Mouse (Mus musculus) adrenal gland, postnatal 14 days (tissue): ENCODE data around the gene Rab21. TPM values are rescaled to one million over a fixed set of nuclear protein-coding genes. Genes with fewer than 3 reads are reported as not detected.

ENCODE experiments used
- DNase-seq: peaks from one replicate; pipeline ENCODE4 v3.0.0; 2021; ENCODE audit warnings: mixed read lengths
- long read RNA-seq, 2 experiments: library from polyadenylated mRNA; stranded (forward); transcript quantifications; one replicate each; pipeline ENCODE4 v2.0.0; 2021
- total RNA-seq: library from RNA; stranded (reverse); gene quantifications from 2 replicates; pipeline ENCODE4 v1.2.3, GENCODE M21; 2021

Gene Rab21
- total RNA-seq = 53.6 and 53.8 TPM in 2 replicates
- long read RNA-seq, experiment 1, full-length matches to known transcripts = 133 of 152 reads
- long read RNA-seq, experiment 1, partial matches to known transcripts = 12 of 152 reads
- long read RNA-seq, experiment 1, other reads (novel, unspliced or antisense) = 7 of 152 reads
- long read RNA-seq, experiment 2, full-length matches to known transcripts = 102 of 117 reads
- long read RNA-seq, experiment 2, partial matches to known transcripts = 14 of 117 reads
- long read RNA-seq, experiment 2, other reads (novel, unspliced or antisense) = 1 of 117 reads

DNA sequence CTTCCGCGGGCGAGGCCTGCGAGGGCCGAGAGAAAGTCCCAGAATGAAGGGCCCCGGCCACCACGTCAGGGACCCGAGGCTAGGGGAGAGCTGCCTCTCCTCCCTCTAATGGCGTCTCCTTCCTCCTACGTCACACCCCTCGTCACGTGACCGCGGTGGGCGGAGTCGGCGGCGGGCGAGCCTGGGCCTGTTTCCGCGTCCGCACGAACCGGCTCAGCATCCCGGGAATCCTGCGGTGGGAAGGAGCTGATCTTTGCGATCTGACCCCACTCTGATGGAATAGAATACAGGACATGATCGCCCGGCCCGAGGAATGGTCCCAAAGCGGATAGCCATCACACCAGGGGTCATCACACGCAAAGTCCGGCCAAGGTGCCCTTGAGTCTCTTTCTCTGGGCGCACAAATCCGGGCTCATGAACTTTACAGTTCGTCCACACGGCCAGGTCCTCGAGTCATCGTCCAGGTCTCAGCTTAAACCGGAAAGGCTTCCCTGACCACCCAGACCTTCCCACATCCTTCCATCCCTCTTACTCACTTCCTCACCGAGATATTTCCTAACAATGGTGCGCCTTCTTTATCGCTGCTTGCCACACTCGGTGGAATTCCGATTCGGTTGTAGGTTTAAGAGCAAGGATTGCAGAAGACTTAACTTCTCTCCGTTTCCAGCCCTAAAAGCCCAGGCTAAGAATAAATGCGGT lies at the start of gene Rab21:
Rab21 (minus strand) TSS at position 122 of the 699 bp plus-strand sequence.
- DNase-seq = peak; percentile 99

DNA sequence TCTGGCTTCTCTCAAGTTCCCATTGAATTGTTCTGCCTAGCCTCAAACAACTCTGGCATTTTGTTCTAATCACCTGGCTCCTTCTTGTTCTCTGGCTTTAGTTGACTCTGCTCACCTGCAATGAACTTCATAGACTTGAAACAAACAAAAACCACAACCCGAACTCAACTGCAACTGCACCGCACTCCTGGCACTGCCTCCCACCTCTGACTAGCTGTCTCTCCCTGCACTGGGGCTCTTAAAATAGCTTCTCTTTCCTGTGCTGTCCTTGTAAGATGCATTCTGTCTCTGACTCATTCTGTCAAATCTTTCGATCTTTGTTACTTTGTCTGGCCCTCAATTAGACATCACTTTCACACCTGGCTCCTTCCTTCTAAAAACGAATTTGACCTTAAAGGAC lies 47.8 kb upstream of the Rab21 start:
- peak; percentile 10 for DNase-seq

DNA sequence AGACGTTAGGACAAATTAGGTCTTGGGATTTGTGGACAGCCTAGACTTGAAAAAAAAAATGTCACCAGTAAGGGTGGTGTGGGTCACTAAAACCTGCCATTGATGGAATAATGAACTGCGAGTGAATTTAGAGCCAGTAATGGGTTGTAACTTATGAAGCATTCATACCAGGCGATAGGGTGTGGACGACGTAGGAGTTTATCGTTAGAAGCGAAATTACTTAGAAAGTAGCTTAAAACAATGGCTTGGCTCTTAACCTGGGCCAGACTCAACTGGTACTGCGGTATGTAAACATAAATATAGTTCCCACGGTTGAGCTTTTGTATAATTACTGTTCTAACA lies 47.2 kb upstream of the Rab21 start:
- DNase-seq = no peak

DNA sequence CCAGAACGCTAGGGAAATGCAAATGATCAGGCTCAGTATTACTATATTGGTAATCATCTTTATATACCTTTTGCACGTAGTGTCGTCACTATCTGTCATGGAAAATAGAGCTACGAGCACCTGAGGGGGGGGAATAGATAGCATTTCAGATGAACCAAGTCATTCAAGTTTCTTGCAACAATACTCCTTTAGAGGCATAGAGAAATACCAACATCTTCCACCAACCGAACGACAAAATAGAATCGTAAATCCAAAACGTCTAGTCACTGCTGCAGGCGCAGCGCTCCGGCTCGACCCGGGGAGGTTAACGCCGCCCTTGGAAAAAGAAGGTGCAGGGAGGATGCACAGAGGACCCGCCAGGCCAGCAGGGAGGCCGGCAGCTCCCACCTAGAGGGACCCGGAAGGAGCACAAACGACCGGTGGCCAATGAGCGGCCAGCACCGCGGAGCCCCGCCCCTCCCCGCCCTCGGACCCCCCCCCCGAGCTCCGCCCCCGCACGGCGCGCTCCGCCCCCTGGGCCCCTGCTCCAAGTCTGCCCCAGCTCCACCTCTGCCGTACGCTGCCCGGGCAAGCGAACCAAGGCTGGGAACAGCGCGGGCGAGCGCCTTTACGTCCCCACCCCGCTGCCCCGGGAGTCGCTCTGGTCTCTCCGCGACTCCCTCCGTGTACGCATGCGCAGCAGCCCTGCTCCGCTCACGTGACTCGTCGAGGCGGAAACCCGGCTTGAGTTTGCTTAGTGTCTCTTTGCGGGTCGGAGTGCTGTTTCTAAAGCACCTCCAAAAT lies 46.6 kb upstream of the Rab21 start, which contains the start of gene Tmem19:
Tmem19 (minus strand) TSS at position 662 of the 783 bp plus-strand sequence.
- peak; percentile 99 for DNase-seq

DNA sequence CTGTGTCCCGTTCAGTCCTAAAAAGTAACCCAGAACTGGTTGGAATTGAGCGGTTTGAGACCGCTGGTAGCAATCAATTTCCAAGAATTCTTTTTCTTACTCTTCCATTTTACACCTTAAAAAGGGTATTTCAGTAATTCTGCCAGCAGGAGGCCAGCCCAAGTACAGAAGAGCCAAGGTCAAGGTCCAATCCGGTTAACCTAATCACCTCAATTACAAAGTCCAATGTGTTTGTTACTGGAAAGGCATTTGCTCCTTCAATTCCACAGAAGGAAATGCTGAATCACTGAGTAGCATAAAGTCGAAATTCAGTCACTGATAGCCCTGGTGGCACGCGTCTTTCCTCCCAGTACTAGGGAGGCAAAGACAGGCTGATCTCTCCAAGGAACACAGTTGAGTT lies 43.7 kb upstream of the Rab21 start:
- no peak for DNase-seq

DNA sequence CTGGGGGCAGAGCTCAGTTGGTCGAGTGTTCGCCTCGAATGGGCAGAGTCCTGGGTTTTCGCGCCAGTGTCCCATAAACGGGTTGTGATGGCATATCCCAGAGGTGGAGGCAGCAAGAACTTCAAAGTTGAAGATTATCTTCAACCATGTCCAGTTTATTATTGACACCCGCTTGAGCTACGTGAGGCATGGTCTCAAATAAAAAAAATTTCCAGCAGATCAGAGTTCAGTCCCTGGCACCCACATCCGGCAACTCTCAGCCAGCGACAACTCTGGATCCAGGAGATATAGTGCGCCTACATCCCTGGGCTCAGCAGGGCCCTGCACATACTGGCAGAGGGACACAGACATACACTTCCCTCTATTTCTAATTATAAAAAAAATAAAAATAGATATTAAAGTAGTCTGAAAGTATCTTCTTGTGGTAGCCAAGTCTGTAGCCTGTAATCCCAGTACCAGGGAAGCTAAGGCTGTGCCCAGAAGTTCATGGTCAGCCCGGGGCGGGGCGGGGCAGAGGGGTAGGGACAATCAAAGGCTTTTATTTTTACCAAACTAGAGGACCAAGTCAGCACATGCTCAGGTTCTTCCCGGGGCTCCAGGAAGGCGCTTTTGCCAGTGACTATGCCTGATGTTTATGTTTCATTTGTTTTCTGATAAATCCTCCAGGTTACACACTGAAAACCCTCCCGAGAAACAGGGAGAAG lies 43.0 kb upstream of the Rab21 start:
- no peak for DNase-seq

DNA sequence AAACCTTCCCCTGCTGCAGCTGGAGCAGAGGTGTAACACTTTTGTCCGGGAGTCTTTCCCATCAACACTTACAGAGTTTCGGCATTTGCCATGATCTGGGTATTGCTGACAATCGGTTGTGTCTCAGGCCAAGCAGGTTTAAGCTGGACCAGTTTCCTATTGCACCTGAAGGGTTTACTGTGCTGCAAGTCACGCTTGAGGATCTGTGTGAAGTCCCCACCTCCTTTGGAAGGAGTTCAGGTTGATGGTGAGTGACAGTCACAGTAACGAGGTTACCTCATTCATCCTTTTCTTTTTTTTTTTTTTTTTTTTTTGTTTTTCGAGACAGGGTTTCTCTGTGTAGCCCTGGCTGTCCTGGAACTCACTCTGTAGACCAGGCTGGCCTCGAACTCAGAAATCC lies 40.7 kb upstream of the Rab21 start:
- no peak for DNase-seq

DNA sequence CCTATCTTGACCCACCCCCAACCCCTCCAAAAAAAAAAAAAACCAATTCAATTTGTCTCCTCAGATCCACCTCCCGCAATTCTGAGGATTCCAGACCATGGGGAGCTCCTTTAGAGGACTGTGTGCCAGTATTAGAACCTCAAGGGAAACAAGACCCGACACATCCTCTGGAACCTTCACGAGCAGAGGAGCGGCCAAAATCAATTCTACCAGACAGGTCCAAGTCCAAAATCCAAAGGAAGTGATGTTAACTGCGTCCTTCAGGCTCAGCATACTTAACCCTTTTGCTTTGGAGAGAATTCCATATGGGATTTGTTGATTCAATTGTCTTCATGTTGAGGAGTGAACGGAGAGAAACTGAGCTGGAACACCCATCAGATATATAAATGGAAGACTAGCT lies 39.6 kb upstream of the Rab21 start:
- no peak for DNase-seq

DNA sequence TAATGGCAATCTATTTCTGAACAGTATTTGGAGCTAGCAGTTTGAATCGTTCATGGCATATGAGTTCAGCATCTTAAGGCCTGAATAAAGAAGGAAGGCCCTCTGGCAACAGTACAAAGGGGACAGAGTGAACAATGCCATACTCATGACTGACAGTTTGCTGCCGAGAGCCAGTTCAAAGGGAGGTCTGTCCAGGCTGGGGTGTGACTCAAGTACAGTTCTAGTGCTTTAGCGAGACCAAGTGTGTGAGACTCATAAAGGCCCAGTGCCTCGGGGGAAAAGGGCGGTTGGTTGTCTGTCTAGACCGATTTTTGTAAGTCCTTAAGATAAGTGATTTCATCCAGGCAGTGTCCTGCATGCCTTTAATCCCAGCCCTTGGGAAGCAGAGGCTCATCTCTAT lies 39.2 kb upstream of the Rab21 start:
- no peak for DNase-seq

DNA sequence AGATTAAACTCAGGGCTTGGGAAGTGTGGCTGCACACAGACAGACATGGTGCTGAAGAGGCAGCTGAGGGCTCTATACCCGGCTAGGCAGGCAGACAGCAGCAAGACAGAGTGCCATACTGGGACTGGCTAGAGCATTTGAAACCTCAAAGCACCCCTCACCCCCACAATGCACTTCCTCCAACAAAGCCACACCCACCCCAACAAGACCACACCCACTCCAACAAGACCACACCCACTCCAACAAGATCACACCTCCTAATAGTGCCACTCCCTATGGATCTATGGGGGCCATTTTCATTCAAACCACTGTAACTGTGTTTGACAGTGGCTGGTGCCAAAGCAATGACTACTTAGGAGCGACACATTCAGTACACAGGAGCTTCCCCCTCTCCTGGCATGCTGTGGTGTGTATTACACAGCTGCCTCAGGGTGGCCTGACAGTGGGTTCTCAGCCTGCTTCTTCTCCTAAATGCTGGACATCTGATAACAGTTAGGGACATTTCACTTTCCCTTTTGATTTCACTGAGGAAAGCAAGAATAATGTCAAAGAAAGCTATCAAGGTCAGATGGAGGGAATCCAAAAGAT lies 35.5 kb upstream of the Rab21 start:
- DNase-seq = no peak

DNA sequence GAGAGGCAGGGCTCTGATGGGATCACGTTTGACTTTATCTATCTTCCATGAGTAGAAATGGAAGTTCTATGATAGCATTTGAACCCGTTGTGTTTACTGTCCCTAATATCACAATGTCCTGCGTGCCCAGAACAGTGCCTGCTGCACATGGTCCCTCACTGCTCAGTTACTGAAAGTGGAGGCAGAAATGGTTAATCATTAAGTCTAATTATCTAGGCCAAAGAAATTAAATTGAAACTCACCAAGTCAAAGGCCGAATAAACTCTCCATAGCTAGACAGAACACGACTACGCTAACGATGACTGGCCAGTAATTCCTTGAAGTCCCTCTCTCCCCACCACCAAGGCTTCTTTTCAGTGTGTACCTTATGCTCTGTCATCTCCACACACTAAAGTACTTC lies 34.1 kb upstream of the Rab21 start:
- no peak for DNase-seq

DNA sequence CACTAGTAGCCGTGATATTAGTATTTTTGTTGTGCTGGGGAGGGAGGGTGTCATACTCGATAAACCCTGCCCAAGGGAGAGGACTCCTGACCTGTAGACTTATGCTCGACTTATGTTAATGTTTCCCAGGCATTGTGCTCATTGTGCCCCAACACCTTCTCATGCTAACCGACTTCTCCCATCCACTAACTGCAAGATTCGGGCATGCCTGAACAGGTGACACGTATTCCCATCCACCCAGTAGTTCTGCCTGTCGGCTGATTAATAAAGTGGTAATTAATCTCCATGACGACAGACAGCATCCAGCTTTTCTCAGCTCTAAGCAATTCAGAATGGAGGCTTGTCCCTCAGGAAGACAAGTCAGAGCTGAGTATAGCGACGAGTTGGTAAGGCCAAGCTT lies 33.6 kb upstream of the Rab21 start:
- DNase-seq = no peak

DNA sequence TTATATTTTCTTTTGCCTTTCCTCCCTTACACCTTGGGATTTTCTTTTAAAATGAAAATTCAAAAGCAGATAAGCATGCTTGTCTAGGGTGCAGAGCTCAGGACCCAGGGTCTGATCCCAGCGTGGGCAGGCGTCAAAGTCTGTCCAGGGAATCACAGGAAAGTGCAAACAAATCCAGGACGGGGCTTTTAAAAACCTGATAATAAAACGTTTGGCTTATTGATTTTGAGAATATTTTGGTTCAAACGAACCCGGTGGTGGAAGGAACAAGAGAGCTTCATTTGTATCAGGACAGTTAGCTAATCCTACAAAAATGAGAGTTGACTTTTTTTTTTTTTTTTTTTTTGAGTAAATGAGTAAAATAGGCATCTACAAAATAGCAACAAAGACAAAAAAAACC lies 32.7 kb upstream of the Rab21 start:
- no peak for DNase-seq

DNA sequence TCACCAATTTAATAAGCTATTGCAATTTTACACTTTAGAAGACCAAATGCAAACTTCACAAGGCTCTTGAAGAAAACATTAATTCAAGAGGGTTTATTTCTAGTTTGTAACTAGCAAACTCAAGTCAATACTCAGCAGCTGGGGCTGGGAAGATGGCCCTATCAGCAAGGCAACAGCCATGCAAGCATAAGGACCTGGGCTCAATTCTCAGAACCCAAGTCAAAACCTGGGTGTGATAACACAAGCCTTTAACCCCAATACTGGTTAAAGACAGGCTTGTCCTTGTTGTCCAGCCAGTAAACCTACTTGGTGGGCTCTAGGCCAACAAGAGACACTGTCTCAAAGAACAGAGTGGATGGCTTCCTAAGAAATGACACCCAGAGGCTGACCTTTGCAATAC lies 31.1 kb upstream of the Rab21 start:
- DNase-seq = no peak

DNA sequence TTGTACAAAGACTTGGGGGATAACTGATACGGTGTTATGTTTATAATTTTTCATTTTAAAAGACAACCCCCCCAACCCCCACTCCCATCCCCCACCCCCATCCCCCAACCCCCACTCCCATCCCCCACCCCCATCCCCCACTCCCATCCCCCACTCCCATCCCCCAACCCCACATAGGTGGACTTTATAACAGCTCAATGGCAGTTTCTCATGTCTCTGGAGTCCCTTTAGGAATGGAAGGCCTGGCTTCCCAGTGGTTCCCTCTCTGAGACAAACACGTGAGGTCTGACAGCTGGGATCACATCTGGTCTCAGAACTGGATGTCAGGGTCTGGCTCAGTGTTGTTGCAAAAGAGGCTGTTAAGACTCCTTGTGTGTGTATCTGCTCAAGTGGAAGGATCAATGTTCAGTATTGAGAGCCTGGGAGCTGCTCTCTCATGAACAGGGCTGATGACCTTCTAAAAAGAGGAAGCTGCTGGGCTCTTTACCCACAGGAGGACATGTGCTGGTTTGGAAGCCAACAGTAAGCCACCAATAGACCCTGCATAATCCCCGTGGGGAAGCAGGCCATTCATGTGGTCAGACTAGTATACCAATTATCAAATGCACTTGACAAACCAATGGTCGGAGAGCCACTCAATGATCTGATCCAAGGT lies 27.5 kb upstream of the Rab21 start:
- no peak for DNase-seq

DNA sequence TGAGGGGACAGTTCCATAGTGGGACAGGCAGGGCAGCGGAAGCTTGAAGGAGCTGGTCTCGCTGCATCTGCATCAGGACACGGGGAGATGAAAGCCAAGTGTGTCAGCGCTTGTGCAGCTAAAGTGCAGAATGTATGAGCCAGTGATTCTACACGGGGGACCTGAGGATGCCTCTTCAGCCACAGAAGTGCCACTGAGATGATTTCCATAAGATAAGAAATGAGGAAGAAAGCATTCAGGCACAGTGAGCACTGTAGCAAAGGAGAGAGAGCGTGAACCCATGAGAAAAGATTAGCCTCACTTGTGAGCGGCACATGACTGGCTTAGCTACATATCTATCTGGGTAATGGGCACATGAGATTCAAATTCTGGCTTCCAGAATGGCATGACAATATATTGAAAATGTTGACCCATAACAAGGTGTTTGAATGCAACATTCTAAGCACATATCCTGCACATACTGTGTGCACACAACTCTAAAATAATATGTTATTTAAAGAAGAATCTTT lies 24.5 kb upstream of the Rab21 start:
- DNase-seq = no peak

DNA sequence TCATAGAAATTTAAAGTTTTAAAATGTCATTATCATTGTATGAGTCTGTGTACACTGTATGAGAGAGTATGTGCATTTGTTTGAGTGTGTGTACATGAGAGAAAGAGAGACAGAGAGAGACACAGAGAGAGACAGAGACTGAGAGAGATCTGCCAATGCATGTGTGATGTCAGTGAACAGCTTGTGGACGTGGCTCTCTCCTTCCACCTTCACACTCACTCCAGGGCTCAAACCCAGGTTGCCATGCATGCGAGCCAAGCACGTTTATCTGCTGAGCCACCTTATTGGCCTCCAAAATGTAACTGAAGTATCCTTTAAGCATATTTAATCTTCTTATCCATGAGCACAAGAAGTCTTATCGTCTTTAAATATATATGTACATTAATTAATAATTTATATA lies 21.5 kb upstream of the Rab21 start:
- DNase-seq = no peak

DNA sequence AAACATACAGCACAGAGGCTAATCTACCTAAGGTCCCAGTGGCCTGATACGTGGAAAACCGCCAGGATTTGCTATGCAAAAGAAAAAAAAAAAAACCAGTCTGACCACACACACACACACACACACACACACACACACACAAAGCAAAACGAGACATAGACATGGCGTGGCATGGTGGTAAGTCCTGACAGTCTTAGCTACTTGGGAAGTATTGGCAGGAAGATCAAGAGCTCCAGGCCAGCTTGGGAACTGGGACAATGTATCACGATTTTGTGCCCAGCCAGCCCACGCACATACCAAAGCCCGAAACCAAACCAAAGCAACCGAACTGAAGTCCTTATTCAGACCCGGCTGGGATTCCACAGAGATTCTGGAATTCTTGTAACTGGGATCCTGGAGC lies 18.1 kb upstream of the Rab21 start:
- DNase-seq = no peak

DNA sequence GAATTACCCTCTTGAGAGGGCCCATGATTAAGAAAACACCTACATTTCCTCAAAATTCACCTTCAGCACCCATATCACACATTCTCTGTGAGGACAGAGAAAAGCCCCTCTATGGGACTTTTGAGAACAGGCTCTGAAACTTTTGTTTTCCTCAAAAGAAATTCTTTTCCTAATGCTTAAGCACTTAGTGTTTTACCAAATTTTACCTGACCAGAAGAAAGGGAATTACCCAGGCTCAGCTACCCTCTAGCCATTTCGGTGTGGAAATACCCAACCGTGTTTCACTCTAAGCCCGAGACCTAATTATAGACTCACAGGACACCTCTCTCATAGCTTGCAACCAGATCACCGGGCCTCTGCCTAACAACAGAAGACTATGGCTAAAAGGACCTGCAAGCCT lies 17.6 kb upstream of the Rab21 start:
- DNase-seq = no peak

DNA sequence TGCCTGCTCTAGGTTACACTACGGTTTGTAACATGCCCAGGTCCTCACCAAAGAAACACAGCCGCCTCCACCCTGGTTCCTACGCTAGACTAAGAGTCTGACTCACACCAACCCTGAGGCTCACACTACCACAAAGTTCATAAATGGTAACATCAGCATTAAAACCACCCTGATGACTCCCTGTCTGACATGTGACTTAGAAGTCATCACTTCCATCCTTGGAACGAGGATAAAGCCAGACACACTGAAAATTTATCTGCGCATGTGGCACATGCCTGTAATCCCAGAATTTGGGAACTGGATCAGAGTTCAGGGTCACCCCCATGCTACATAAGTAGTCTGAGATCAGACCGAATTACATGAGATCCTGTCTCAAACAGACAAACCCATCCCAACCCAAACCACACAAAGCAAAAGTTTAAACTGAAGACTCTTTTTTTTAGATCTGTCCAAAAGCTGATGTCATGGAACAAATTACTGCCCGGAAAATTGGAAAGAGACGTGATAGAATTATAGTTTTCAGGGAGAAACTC lies 17.1 kb upstream of the Rab21 start:
- DNase-seq = peak; percentile 30

DNA sequence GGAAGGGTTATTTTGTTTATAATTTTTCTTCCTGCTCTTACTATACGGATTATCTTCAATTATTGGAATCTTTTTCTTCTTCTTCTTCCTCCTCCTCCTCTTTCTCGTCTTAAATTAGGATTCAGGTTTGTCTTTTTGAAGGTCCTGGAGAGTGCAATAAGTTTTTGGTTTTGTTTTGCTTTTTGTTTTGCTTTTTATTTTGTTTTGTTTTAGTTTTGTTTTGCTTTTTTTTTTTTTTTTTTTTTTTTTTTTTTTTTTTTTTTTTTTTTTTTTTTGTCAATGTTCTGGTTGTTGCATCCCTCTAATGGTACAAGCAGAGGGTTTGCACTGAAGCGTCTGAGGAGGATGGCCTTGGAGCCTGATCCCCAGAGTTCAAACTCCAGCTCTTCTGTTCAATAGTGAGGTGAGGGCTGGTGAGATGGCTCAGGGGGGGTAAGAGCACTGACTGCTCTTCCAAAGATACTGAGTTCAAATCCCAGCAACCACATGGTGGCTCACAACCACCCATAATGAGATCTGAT lies 13.7 kb upstream of the Rab21 start:
- no peak for DNase-seq
